Mouse (Mus musculus): Measurements from ENCODE around the gene A430033K04Rik.

The A430033K04Rik gene

DNA sequence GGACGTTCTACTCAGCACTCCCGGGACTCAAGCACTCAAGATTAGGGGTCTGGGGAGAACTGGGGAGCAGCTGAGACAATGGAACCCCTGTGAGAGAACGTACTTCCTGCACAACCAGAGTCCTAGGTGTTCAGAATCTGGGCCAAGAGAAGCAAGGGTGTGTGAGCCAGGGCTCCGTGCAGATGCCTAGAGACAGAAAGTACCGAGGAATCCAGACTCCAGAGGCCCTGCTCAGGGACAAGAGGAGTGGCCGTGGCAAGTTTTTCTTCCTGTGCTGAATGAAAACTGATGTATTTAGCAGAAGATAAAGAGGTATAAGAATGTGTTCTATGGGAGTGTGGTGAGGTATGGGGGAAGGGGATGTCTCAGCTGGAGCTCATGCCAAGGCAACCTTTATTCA lies 74.8 kb downstream of the A430033K04Rik start:
- DNase-seq: no peak
